Mouse (Mus musculus) lung, postnatal 36 days (tissue): Measurements from ENCODE around the gene Nsa2.

Experiments
- DNase-seq: peaks from one replicate; pipeline ENCODE4 v3.0.0; 2022; ENCODE audit warnings: mixed read lengths

Nsa2 gene

DNA sequence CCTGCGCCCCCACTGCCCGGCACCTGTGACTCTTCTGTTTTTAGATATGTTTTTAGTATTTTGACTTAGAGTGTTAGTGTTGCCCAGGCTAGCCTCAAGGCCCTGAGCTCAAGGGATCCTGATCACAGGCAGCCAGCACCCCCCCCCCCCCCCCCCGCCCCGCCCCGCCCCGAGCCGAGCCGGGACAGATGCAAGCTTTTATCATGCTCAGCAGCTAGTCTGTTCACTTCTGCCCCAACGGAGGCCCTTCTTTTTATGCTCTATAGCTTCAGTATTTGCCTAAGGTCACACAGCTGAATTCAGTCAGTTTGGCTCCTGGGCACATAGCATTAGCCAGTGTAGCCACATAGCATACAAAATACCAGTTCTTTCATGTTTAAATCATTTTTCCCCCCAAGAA, 51.4 kb downstream of the Nsa2 start:
- DNase-seq, result no peak

- DNase-seq, result no peak
Observed at GRCm38 (mm10) chr13:97082432-97082831, 55.3 kb downstream of the Nsa2 start.

DNA sequence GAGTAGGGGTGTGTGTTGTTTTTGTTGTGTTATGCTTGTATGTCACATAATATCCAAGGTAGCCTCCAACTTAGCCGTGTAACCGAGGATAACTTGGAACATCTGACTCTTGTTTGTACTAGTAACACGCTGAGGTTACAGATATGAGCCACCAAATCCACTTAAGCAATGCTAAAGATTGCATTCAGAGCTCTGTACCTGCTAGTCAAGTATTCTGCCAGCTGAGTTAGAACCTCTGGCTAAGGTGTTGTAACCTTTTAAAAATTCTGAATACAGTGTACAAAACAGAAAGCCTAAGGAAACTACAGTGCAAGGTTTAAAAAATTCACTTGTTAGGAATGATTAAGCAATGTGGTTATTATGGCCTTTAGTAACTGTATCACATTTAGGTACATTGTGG, 57.1 kb downstream of the Nsa2 start:
- no peak for DNase-seq

GRCm38 (mm10) chr13:97080201-97080600, 57.5 kb downstream of the Nsa2 start:
- no peak for DNase-seq
